Mouse (Mus musculus) mouse trophoblast stem cell (cell line): ENCODE data around the gene Olfr1362.

Source experiments
- in situ Hi-C, 2 experiments: fragments of 300-500 bp; cut with MseI, MboI; formaldehyde crosslinking; loops; 2 replicates in 1 of 2; 3 replicates in 1 of 2; pipeline ENCODE4 v1.15.1; 2025

The Olfr1362 gene

GRCm38 (mm10) chr13:21613922-21614321 lies at the start of gene Olfr1362:
TSS of gene Olfr1362 (minus strand) at chr13:21614022.
- in situ Hi-C loops, result no loop called here

- in situ Hi-C loops, result no loop called here
Measured at GRCm38 (mm10) chr13:21663286-21663685, 49.5 kb upstream of the Olfr1362 start, which contains the start of gene Olfr1361. TSS of gene Olfr1361 (minus strand) at chr13:21663386.

- in situ Hi-C loops, result no loop called here
Measured at GRCm38 (mm10) chr13:21642418-21642817, 28.6 kb upstream of the Olfr1362 start, which contains the start of gene Olfr11. TSS of gene Olfr11 (minus strand) at chr13:21642518.

DNA sequence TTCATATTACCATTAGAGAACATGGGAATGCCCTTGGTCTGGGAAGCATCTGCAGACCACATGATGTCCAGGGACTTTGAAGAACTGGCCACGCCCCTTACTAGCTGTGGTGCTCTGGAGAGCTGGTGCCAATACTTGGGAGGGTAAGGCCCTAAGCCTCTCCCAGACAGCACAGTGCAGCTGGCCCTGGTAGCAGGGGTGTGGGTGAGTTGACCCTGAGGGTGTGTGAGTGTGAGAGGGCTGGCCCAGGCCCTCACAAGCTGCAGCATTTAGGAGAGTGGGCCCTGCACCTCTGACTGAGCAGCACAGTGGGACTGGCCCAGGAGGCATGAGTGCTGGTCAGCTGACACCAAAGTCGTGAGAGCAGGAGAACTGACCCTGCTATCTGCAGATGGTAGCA lies 22.2 kb downstream of the Olfr1362 start:
- in situ Hi-C loops, result no loop called here

DNA sequence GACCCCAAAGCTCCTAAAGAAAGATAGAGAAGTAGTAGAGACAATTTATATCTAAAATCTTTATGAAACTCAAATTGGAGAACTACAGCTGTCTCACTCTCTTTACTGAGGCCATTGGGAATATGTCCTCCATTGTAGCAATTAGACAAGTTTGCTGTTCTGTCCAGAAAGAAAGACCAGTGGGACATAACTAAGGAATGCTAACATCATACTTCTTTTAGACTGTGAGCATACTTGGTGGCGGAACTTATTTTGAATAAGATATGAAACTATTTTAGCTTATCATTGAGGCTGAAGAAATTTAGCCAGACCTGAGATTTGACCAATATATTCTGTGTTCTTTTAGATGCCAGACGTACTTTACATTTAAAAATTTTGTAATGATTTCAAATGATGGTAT lies 32.2 kb downstream of the Olfr1362 start, which contains the start of gene Olfr1364:
Gene Olfr1364, minus strand, starts transcription at position 101 of the 400 bp plus-strand sequence.
- in situ Hi-C loops, result no loop called here
